In genomic region chr6:91160399-91160798, GRCm38 (mm10) we compare ENCODE assay signal across 8 mouse cellular contexts. TPM values are rescaled to one million over a fixed set of nuclear protein-coding genes. Genes with fewer than 3 reads are reported as not detected.
A peak's percentile ranks its signal among the peaks of the same experiment; 100 is the strongest.
DNase-seq lines count a peak whose midpoint lies in the region; ATAC-seq and TF ChIP-seq lines count a peak whose summit lies in the region.

No protein-coding gene starts in this region.

- intact Hi-C loops in heart, postnatal 36 days (cut with DNase I) = loop anchor here (10.0 kb wide), 1 partner anchor 354 kb away; the partner anchor contains the start of genes Lsm3 and Xpc
- intact Hi-C loops in left cerebral cortex, adult 2 months (cut with DNase I) = no loop called here

- H3K9ac ChIP-seq in forebrain, embryonic 12.5 days = no peak overlapping the region
- H3K9ac ChIP-seq in midbrain, embryonic 16.5 days (ENCODE audit: low read depth, low read length) = no peak overlapping the region

- no peaks in the 10 kb centered on the region for H3K9me3 ChIP-seq in forebrain, embryonic 12.5 days
- H3K9me3 ChIP-seq in midbrain, embryonic 16.5 days (replicated peaks; ENCODE audit: control insufficient read depth, low read length, poor library complexity, severe bottlenecking) = no peaks in the 10 kb centered on the region

- no peak overlapping the region for H3K4me2 ChIP-seq in forebrain, embryonic 12.5 days
- peak overlapping the region; percentile 0; the same call in 1 of the 2 replicates for H3K4me2 ChIP-seq in midbrain, embryonic 16.5 days (ENCODE audit: low read length)

- no peak overlapping the region for H3K4me3 ChIP-seq in forebrain, embryonic 12.5 days (replicated peaks)
- H3K4me3 ChIP-seq in left cerebral cortex, adult 2 months = no peak overlapping the region
- H3K4me3 ChIP-seq in midbrain, embryonic 16.5 days (ENCODE audit: low read depth, low read length) = no peak overlapping the region
- no peak overlapping the region for H3K4me3 ChIP-seq in thymus, adult 2 months (ENCODE audit: control insufficient read depth, insufficient read depth, low read length)

- H3K4me1 ChIP-seq in forebrain, embryonic 12.5 days = peaks cover 54% of the 10 kb centered on the region
- peaks cover 56% of the 10 kb centered on the region for H3K4me1 ChIP-seq in midbrain, embryonic 16.5 days (ENCODE audit: control insufficient read depth, insufficient read depth, low read length)
- H3K4me1 ChIP-seq in thymus, adult 2 months (replicated peaks; ENCODE audit: control insufficient read depth, insufficient read depth, low read length) = peaks cover 25% of the 10 kb centered on the region

- no peak for TF ChIP-seq POLR2A in thymus, adult 2 months (IDR thresholded peaks at IDR 0.05; ENCODE audit: control insufficient read depth, extremely low read depth, insufficient read depth, low read length, poor library complexity)

- ATAC-seq in forebrain, embryonic 12.5 days (ENCODE audit: low FRiP score) = no peak
- no peak for ATAC-seq in midbrain, embryonic 16.5 days

- peak; percentile 23 for DNase-seq in urinary bladder, postnatal 25 days (ENCODE audit: low spot score)
- no peak for DNase-seq in urinary bladder, postnatal 10 days (ENCODE audit: low spot score)
- DNase-seq in heart, postnatal 36 days = peak; percentile 48 to 58
- peak; percentile 52 to 54 for DNase-seq in left cerebral cortex, adult 2 months (ENCODE audit: extremely low spot score in 1 of 2, low spot score in 2 of 2)
- DNase-seq in spleen, adult 18-20 months = no peak
- DNase-seq in thymus, adult 2 months = no peak

- peak overlapping the region; percentile 56 for H3K27ac ChIP-seq in forebrain, embryonic 12.5 days
- H3K27ac ChIP-seq in left cerebral cortex, adult 2 months = no peak overlapping the region
- peak overlapping the region; percentile 39 for H3K27ac ChIP-seq in midbrain, embryonic 16.5 days (ENCODE audit: low read length)
- H3K27ac ChIP-seq in thymus, adult 2 months (ENCODE audit: control insufficient read depth, insufficient read depth, low read length) = no peak overlapping the region

- no peaks in the 10 kb centered on the region for H3K27me3 ChIP-seq in forebrain, embryonic 12.5 days
- no peaks in the 10 kb centered on the region for H3K27me3 ChIP-seq in midbrain, embryonic 16.5 days (ENCODE audit: control insufficient read depth, insufficient read depth, low read depth, low read length)
- no peaks in the 10 kb centered on the region for H3K27me3 ChIP-seq in thymus, adult 2 months (ENCODE audit: control insufficient read depth, insufficient read depth, low read length)

- H3K36me3 ChIP-seq in forebrain, embryonic 12.5 days (replicated peaks) = peaks cover 12% of the 10 kb centered on the region; the same call in 1 of the 2 replicates
- no peaks in the 10 kb centered on the region for H3K36me3 ChIP-seq in midbrain, embryonic 16.5 days (ENCODE audit: control insufficient read depth, insufficient read depth, low read length)
- no peaks in the 10 kb centered on the region for H3K36me3 ChIP-seq in thymus, adult 2 months (ENCODE audit: control insufficient read depth, insufficient read depth, low read length)

- no peak for TF ChIP-seq CTCF in left cerebral cortex, adult 2 months (IDR thresholded peaks at IDR 0.05)
- no peak for TF ChIP-seq CTCF in thymus, adult 2 months (IDR thresholded peaks at IDR 0.05; ENCODE audit: borderline replicate concordance, control insufficient read depth, extremely low read depth, insufficient read depth, low read length, poor library complexity)

- WGBS in forebrain, embryonic 12.5 days = 45% methylated on average over 3 of the region's 3 CpGs
- WGBS in midbrain, embryonic 16.5 days = 22% methylated on average over 3 of the region's 3 CpGs
- 88% methylated on average over 3 of the region's 3 CpGs for WGBS in thymus, adult 2 months

RNA-seq across cellular contexts. Expression of gene Hdac11, which starts 3.9 kb away (rescaled TPM):
- 16.3 and 18.0 TPM in 2 replicates for polyA plus RNA-seq in forebrain, embryonic 12.5 days (2016; fragmentation: Nextera tagmentation; extraction: Ambion mirVana)
- 10 to 100 TPM; 15.7 to 16.7 TPM for total RNA-seq in heart, postnatal 36 days (2021)
- 100 to 1,000 TPM; 174 to 176 TPM for total RNA-seq in left cerebral cortex, adult 2 months (2021)
- polyA plus RNA-seq in midbrain, embryonic 16.5 days (2015; fragmentation: Nextera tagmentation; extraction: Ambion mirVana) = 48.0 and 56.3 TPM in 2 replicates
- 10.8 and 16.6 TPM in 2 replicates for polyA plus RNA-seq in thymus, adult 2 months (2012; rRNA removed)

RNA-seq across cellular contexts. Expression of gene Nup210, which starts 43.8 kb away (rescaled TPM):
- 32.7 and 37.9 TPM in 2 replicates for polyA plus RNA-seq in forebrain, embryonic 12.5 days (2016; fragmentation: Nextera tagmentation; extraction: Ambion mirVana)
- total RNA-seq in heart, postnatal 36 days (2021) = 1 to 10 TPM; 2.3 to 4.8 TPM
- 10 to 100 TPM; 23.5 to 24.5 TPM for total RNA-seq in left cerebral cortex, adult 2 months (2021)
- polyA plus RNA-seq in midbrain, embryonic 16.5 days (2015; fragmentation: Nextera tagmentation; extraction: Ambion mirVana) = 20.5 and 20.7 TPM in 2 replicates
- 219 and 378 TPM in 2 replicates for polyA plus RNA-seq in thymus, adult 2 months (2012; rRNA removed)

RNA-seq across cellular contexts. Expression of gene Fbln2, which starts 51.9 kb away (rescaled TPM):
- 39.4 and 45.6 TPM in 2 replicates for polyA plus RNA-seq in forebrain, embryonic 12.5 days (2016; fragmentation: Nextera tagmentation; extraction: Ambion mirVana)
- total RNA-seq in heart, postnatal 36 days (2021) = 10 to 100 TPM; 65.7 to 83.2 TPM
- 1 to 10 TPM; 5.7 to 8.0 TPM for total RNA-seq in left cerebral cortex, adult 2 months (2021)
- polyA plus RNA-seq in midbrain, embryonic 16.5 days (2015; fragmentation: Nextera tagmentation; extraction: Ambion mirVana) = 11.9 and 12.5 TPM in 2 replicates
- polyA plus RNA-seq in thymus, adult 2 months (2012; rRNA removed) = 70.4 and 71.8 TPM in 2 replicates

Comparison
In these comparisons a context has a peak if more than half of its experiments do, and no peak if none do; other contexts are left out.
1. DNase-seq: peak in urinary bladder, postnatal 25 days (single experiment), heart, postnatal 36 days (2 of 2) and left cerebral cortex, adult 2 months (2 of 2); none in urinary bladder, postnatal 10 days (single experiment), spleen, adult 18-20 months (0 of 2) and thymus, adult 2 months (single experiment).
2. H3K27ac ChIP-seq: peak in forebrain, embryonic 12.5 days (single experiment) and midbrain, embryonic 16.5 days (single experiment); none in left cerebral cortex, adult 2 months (single experiment) and thymus, adult 2 months (single experiment).